Mouse (Mus musculus) liver, postnatal 0 days (tissue): ENCODE measurements at regions not wholly inside any gene's neighbourhood (a gene's known extent, or its start where the extent isn't known, plus 50 kb on each side); places are given as distances from the start of the nearest gene placed in this dataset.

Source experiments
- CTCF ChIP-seq: sonication (generic); IDR thresholded peaks from 2 replicates; pipeline ENCODE4 v1.5.1; 2016; ENCODE audit warnings: antibody characterized with exemption, low read depth
- EP300 ChIP-seq: IDR thresholded peaks from 2 replicates; pipeline ENCODE4 v1.6.1; 2016; ENCODE audit warnings: antibody characterized with exemption, low read depth, mild to moderate bottlenecking

GRCm38 (mm10) chr3:68808866-68809265, 60.5 kb upstream of the 1110032F04Rik start:
- TF ChIP-seq CTCF = no peak
- no peak for TF ChIP-seq EP300
